14 mouse cellular contexts compared by ENCODE assay signal in genomic region chr3:107096269-107096731, GRCm38 (mm10). TPM values are rescaled to one million over a fixed set of nuclear protein-coding genes. Genes with fewer than 3 reads are reported as not detected.
DNase-seq lines count a peak whose midpoint lies in the region; ATAC-seq and TF ChIP-seq lines count a peak whose summit lies in the region.
"Had no signal": no experiment of that assay in that cellular context is flagged by ENCODE, and none has a peak within 500 bp of the region (broad histone marks: within the 10 kb centered on the region; RNA-seq: fewer than 3 reads in every experiment).

No protein-coding gene starts in this region.

- WGBS in cerebellum, adult 2 months, result 58% methylated on average over 3 of the region's 3 CpGs

- TF ChIP-seq CTCF in cerebellum, adult 2 months (IDR thresholded peaks at IDR 0.05; ENCODE audit: borderline replicate concordance, insufficient read depth, low read depth, low read length), result peak; percentile 29; the same call in 1 of the 2 replicates
- peak; percentile 32 for TF ChIP-seq CTCF in left cerebral cortex, adult 2 months (IDR thresholded peaks at IDR 0.05)

- peak; percentile 61 to 70 for DNase-seq in cerebellum, adult 2 months
- no peak for DNase-seq in left cerebral cortex, adult 2 months (ENCODE audit: extremely low spot score in 1 of 2, low spot score in 2 of 2)
- no peak for DNase-seq in left cerebral cortex, postnatal 25 days (ENCODE audit: low spot score in 2 of 2)
- peak; percentile 56 for DNase-seq in cerebellum, adult 9-11 months
- DNase-seq in lung, postnatal 36 days, result peak; percentile 36
- no peak for DNase-seq in kidney, adult 9 months
- DNase-seq in adrenal gland, adult 18-20 months (ENCODE audit: low spot score in 2 of 2), result no peak
- DNase-seq: heart, postnatal 10 days; kidney, adult 2 months; liver, postnatal 0 days had no signal

- H3K4me1 ChIP-seq in cerebellum, adult 2 months (ENCODE audit: control insufficient read depth, insufficient read depth, low read length), result peaks cover 21% of the 10 kb centered on the region

- no peak for ATAC-seq in cerebellum, adult (ENCODE audit: insufficient number of reproducible peaks, low FRiP score, low TSS enrichment)
- ATAC-seq: liver, postnatal 0 days had no signal

- intact Hi-C loops in left cerebral cortex, adult 2 months (cut with DNase I), result no loop called here
- intact Hi-C loops in left cerebral cortex, postnatal 25 days (cut with DNase I), result no loop called here

- no peak overlapping the region for H3K4me3 ChIP-seq in cerebellum, adult 2 months (replicated peaks; ENCODE audit: insufficient read depth, low read depth, low read length)
- H3K4me3 ChIP-seq in left cerebral cortex, adult 2 months, result no peak overlapping the region
- H3K4me3 ChIP-seq: neural tube, embryonic 15.5 days had no signal

- no peak overlapping the region for H3K27ac ChIP-seq in cerebellum, adult 2 months (ENCODE audit: insufficient read depth, low read length)
- no peak overlapping the region for H3K27ac ChIP-seq in left cerebral cortex, adult 2 months
- H3K27ac ChIP-seq: hindbrain, embryonic 14.5 days; neural tube, embryonic 15.5 days had no signal

- TF ChIP-seq POLR2A in cerebellum, adult 2 months (IDR thresholded peaks at IDR 0.05; ENCODE audit: borderline replicate concordance, insufficient read depth, low read length), result no peak

- no peaks in the 10 kb centered on the region for H3K27me3 ChIP-seq in cerebellum, adult 2 months (ENCODE audit: control insufficient read depth, insufficient read depth, low read length)

RNA-seq across cellular contexts. Expression of gene Kcna2, which starts 4.6 kb away (rescaled TPM):
- polyA plus RNA-seq in cerebellum, adult 2 months (2012; rRNA removed), result 73.3 and 75.7 TPM in 2 replicates
- total RNA-seq in left cerebral cortex, adult 2 months (2021), result 100 to 1,000 TPM; 156 to 162 TPM
- 100 to 1,000 TPM; 140 to 147 TPM for total RNA-seq in left cerebral cortex, postnatal 25 days (2021)
- total RNA-seq in adrenal gland, adult 18-20 months (2021), result 1 to 10 TPM in 1 of 2 experiments, under 1 TPM in 1; 0.66 to 1.1 TPM
- total RNA-seq: megakaryocyte-erythroid progenitor cell, adult 5-6 weeks had no signal

Comparison
In these comparisons a context has a peak if more than half of its experiments do, and no peak if none do; other contexts are left out.
1. DNase-seq: peak in cerebellum, adult 2 months (2 of 2), cerebellum, adult 9-11 months (single experiment) and lung, postnatal 36 days (single experiment); none in left cerebral cortex, adult 2 months (0 of 2), left cerebral cortex, postnatal 25 days (0 of 2), kidney, adult 9 months (single experiment) and adrenal gland, adult 18-20 months (0 of 2).
2. RNA of gene Kcna2, which starts 4.6 kb away (total RNA-seq): 156 to 162 TPM in left cerebral cortex, adult 2 months and 140 to 147 TPM in left cerebral cortex, postnatal 25 days; 0.66 to 1.1 TPM in adrenal gland, adult 18-20 months; every median in the first group is over 10 times any median in the second.